Mouse (Mus musculus): Measurements from ENCODE around the gene Sertad4.

- TF ChIP-seq CTCF (IDR thresholded peaks at IDR 0.05; ENCODE audit: low read depth, low read length): no peak
- TF ChIP-seq POLR2A (IDR thresholded peaks at IDR 0.05; ENCODE audit: borderline replicate concordance, low read depth, low read length): no peak
Observed at GRCm38 (mm10) chr1:192835211-192835681, 20.3 kb downstream of the Sertad4 start.

Measured in bone marrow macrophage, adult 2 months (primary cell).